Mouse (Mus musculus): Measurements from ENCODE around the gene Gcn1l1.
"Not testable (repeated sequence)": the region's sequence is repeated elsewhere in the genome, so short reads cannot be mapped to it uniquely, and the experiment has no call there.

Gene Gcn1l1

DNA sequence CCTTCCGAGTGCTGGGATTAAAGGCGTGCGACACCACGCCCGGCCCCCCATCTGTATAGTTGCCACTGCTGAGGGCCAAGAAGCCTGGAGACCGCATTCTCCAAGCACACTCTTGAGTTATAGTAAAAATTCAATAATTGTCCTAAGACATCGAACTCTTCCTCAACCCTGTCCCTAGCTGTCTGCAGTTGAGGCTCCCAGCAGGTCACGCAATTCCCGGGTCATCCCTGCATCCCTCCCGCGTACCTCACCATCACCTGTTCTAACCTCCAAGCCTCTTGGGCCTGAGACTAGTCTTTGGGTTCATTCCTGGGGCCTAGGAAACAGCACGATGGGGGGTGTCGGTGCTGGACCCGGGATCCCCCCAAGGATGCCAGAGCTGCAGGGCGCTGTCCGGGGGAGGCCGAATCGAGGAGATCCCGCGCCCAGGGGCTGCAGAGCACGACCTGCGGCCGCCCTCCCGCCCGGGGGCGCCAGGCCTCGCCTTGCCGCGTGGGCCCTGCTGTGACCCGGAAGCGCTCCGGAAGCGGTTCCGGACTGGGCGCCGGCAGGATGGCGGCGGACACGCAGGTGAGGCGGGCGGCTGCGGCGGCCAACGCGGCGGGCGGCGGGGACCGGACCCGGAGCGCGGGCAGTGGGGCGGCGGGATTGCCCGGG lies at the start of gene Gcn1l1:
TSS of gene Gcn1l1 (plus strand) at position 518 of the 657 bp plus-strand sequence.
- CTCF ChIA-PET = interaction anchor here (0.5 to 1.5 kb wide), 3 partner anchors 9 to 835 kb away, joined by 3 to 5 read pairs (median 3); no protein-coding TSS in a partner anchor

- CTCF ChIA-PET = no interaction called here
Measured at GRCm38 (mm10) chr5:115516081-115516907, 48.8 kb upstream of the Gcn1l1 start.

DNA sequence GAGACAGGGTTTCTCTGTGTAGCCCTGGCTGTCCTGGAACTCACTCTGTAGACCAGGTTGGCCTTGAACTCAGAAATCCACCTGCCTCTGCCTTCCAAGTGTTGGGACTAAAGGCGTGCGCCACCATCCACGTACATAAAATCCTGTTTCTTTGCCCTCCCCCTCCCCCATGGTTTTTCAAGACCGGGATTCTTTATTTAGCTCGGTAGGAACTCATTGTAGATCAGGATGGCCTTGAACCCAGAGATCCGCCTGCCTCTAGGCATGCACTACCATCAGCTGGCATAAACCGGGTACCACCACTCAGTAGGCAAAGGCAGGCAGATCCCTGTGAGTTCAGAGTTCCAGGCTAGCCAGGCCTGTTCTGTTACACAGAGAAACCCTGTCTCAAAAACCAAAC lies 48.1 kb upstream of the Gcn1l1 start:
- CTCF ChIA-PET = no interaction called here

DNA sequence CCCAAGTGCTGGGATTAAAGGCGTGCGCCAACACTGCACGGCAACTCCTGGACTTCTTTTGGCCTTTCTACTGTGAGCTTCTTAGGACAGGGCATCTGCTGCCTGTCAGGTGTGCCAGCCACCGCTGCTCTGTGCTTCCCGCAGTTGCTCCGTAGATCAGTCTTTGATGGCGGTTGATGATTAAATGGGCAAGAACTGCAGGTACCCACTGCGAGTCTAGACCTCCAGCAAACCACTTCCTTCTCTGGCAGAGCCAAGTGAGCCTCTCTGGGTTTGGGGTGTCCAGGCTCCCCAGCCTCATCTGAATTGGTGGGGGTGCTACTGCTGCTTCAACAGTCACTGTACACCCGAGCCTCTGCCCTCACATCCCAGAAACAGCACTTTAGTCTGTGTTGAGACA lies 47.6 kb upstream of the Gcn1l1 start:
- CTCF ChIA-PET = no interaction called here

- CTCF ChIA-PET = not testable (repeated sequence)
Measured at GRCm38 (mm10) chr5:115518214-115518613, 46.8 kb upstream of the Gcn1l1 start.

DNA sequence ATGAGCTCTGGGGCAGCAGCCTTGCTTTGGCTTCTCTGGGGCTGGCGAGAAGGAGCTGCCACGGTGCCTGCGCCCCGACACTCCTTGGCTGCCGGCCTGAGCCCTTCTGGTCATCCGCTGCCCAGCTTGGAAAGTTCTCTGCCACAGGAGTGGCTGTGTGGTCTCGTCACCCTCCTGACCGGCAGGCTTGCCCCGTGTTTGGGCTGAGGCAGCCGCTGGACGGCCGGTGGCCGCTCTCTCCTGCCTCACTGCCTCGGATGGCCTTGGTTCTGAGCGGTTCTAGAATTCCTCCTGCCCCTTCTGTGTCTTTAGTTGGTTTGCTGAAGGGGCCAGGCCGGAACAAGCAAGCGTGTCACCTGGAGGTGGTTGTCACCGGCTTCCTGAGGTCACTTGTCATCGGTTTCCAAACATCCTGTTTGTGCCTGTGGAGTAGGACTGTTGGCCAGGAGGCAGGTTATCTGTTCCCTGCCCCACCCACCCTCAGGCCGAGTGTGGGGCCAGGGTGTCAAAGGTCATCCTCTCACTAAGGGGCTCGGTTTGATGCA lies 44.7 kb upstream of the Gcn1l1 start:
- CTCF ChIA-PET = interaction anchor here (1.6 kb wide), 1 partner anchor 18 kb away, joined by 3 read pairs; no protein-coding TSS in a partner anchor

DNA sequence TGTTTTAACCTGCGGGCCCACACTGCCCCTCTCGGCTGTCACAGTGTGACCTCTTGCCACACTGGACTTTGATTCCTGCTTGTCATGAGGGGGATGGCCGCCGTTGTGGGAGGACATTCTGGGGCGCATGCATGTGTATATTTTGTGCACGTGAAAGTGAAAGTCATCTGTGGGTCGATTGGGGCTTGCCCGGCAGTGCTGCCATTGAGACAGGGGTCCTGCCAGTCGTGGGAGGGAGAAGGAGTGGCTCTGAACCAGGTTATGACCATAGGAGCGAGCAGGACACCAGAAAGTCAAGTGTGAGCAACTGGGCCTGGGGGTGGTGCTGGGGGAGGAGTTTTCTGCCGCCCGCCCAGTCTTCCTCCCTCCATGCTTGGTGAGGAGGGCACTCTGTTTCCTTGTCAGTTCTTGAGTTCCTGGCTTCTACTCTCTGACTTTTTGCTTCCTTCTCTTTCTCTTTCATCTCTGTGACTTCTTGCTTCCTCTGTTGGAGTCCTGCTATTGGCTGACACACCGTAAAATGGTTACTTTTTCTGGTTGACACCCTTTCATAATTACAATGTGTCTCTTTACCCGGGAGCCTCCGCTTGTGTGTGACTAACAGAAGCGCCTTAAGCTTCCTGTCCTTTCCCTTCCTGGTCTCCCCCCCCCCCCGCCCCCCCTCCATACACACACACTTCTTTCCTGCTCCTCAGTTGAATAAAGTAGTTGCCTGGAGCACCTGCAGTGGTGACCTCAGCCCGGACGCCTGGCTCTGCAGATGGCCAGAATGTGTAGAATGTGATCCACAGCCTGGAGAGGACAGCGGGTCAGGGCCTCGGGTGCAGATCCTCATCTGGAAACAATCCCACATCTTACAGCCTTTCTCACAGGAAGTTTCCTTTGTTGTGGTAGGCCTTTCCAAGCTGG lies 43.2 kb upstream of the Gcn1l1 start:
- CTCF ChIA-PET = interaction anchor here (0.6 to 0.7 kb wide), 3 partner anchors 8 to 16 kb away, joined by 3 to 10 read pairs (median 8); no protein-coding TSS in a partner anchor

GRCm38 (mm10) chr5:115522531-115522930 lies 42.5 kb upstream of the Gcn1l1 start:
- CTCF ChIA-PET = no interaction called here

DNA sequence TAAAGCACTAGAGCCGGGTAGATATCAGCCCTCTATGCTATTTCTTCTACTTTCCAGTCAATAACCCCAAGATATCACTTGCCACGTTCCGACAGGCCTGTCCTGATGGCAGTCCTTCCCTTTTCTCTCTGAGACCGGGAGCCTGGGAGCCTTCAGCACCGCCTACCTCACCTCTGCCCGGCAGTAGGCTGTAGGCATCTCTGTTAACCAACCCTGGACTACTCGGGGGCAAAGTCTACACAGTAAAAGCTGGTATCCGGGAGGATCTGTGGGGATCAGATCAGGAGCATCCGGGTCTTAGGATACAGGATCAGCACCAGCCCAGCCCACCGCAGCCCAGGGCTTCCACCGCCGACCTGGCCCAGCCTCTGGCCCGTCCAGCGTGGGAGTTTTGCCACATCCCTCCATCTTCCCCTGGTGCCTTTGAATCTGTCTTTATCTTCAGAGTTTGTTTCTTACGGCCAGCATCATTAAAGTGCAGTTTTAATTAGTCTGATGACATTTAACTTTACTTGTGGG lies 42.0 kb upstream of the Gcn1l1 start:
- CTCF ChIA-PET = no interaction called here

- CTCF ChIA-PET = no interaction called here
Measured at GRCm38 (mm10) chr5:115523971-115524370, 41.1 kb upstream of the Gcn1l1 start.

DNA sequence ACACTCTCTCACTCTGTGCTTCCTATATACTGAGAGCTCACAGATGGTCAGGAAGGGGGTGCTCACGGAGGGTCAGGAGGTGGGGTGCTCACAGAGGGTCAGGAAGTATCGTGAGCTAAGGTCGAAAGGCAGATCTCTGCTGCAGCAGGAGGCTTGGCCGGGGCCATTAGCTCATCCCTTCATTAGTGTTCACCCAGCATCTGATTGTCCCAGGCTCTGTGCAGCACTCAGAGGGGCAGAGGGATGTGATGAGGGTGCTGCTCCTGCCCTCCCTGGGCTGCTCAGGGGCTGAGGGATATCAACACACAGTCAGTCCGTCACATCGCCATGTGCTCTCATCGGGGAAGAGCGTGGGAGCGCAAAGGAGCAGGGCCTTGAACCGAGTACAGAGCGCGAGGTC lies 40.6 kb upstream of the Gcn1l1 start:
- CTCF ChIA-PET = no interaction called here

DNA sequence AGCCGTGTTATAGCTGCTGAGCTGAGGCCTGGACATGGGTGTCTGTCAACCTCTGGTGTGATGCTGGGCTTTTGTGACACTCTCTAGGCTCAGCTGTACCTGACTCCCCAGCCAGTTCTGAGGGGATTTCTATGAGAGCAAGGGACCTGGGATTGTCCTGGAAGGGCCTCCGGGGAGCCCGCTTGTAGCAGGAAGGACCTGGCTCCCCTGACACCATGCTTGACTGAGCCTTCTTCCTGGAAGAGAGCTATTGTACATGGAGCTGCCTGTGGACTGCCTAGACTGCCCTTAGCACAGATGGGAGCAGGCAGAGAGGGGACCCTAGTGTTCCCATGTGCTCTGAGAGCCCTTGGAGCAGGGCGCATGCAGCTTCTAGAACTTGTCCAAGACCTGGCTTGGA lies 39.6 kb upstream of the Gcn1l1 start:
- CTCF ChIA-PET = no interaction called here

GRCm38 (mm10) chr5:115525943-115526342 lies 39.1 kb upstream of the Gcn1l1 start:
- CTCF ChIA-PET = no interaction called here

GRCm38 (mm10) chr5:115526456-115527202 lies 38.4 kb upstream of the Gcn1l1 start:
- CTCF ChIA-PET = no interaction called here

DNA sequence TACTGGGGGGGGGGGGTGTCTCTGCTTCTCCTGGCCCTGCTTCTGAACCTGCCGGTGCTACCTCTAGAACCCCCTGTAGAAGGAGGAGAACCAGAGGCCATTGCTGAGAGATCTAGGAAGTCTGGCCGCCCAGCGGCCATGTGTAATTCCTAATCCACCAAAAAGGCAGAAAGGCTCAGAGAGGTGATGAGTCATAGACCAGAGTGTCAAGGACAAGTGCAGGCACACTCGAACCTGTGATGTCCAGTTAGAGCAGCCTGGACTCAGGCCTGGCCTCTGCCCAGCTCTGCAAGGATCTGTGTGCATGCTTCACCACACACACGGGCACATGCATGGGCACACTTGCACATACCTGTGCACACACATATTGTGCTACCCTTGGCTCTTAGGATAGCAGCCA lies 36.9 kb upstream of the Gcn1l1 start:
- CTCF ChIA-PET = interaction anchor here (0.6 kb wide), 2 partner anchors 22 to 1092 kb away, joined by 3 read pairs; partner anchors contain the start of gene Pxn

- CTCF ChIA-PET = no interaction called here
Measured at GRCm38 (mm10) chr5:115529364-115529741, 35.7 kb upstream of the Gcn1l1 start.

- CTCF ChIA-PET = interaction anchor here (0.5 kb wide), 1 partner anchor 8 kb away, joined by 8 read pairs; no protein-coding TSS in a partner anchor
Measured at GRCm38 (mm10) chr5:115529742-115530446, 35.2 kb upstream of the Gcn1l1 start.

DNA sequence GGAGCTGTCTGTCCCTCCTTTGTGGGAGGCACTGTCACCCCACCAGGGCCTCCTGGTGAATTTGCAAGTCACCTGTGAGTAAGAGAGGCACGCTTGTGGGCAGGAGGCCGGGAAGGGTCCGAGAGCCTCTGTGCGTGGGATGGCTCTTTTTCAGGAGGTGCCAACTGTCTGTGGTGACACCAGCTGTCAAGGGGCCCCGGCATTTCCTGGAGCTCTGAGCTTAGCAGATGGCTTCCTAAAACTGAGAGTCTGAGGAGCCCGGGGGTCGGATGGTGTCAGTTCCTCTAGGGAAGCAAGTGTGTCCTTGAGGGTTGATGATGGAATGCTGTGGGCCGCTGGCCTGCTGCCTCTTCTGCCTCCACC lies 34.6 kb upstream of the Gcn1l1 start:
- CTCF ChIA-PET = interaction anchor here (0.5 kb wide), 1 partner anchor 9 kb away, joined by 8 read pairs; no protein-coding TSS in a partner anchor

DNA sequence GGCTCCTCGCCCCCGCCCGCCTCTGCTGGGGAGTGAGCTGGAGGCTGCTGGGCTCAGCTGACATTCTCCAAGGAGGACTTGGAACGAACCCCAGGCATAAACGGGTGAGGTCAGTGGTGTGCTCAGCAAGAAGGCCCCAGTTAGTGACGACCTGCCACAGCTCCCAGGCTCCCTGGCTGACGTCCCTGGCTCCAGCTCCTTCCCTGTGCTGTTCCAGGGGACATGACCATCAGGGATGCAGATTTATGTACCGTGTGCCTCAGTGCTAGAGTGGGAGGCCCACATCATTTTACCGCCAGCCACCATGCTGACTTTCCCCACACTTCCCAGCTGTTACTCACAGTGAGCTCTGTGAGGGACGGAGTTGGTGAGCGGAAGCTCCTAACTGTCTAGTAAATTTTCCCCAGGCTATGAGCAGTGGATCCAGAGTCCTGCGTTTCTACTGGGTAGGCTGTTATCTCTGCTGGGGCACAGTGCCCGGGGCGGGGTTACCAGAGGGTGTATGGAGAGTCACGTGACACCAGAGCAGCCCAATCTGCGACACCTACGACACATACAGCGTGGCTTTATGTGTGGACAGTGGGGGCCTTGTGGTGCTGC lies 33.3 kb upstream of the Gcn1l1 start:
- CTCF ChIA-PET = interaction anchor here (0.6 kb wide), 2 partner anchors 10 to 26 kb away, joined by 4 to 10 read pairs; partner anchors contain the start of gene Pxn

Data from spleen, embryonic (tissue).